Comparison of ENCODE assay signal across 8 mouse cellular contexts in genomic region chr8:83662421-83662826, GRCm38 (mm10). TPM values are rescaled to one million over a fixed set of nuclear protein-coding genes. Genes with fewer than 3 reads are reported as not detected.
DNase-seq lines count a peak whose midpoint lies in the region; ATAC-seq and TF ChIP-seq lines count a peak whose summit lies in the region.

No protein-coding gene starts in this region.

- peak; percentile 86 for DNase-seq in 3T3-L1 (ENCODE audit: low read depth, low spot score)
- DNase-seq in adrenal gland, postnatal 36 days, result peak; percentile 86 to 90
- DNase-seq in heart, adult 8-10 months (ENCODE audit: low spot score), result peak; percentile 92
- peak; percentile 95 for DNase-seq in kidney, adult 9 months
- DNase-seq in limb, embryonic 14.5 days (ENCODE audit: low spot score), result peak; percentile 90
- DNase-seq in midbrain, postnatal 0 days (ENCODE audit: low spot score), result peak; percentile 88
- peak; percentile 81 to 88 for DNase-seq in spleen, postnatal 36 days (ENCODE audit: low spot score in 2 of 2)

- peak overlapping the region; percentile 74 for H3K27ac ChIP-seq in embryonic facial prominence, embryonic 13.5 days
- H3K27ac ChIP-seq in limb, embryonic 14.5 days (replicated peaks; ENCODE audit: low read depth, low read length), result no peak overlapping the region
- H3K27ac ChIP-seq in midbrain, postnatal 0 days (ENCODE audit: low read depth, low read length), result no peak overlapping the region

- H3K4me2 ChIP-seq in embryonic facial prominence, embryonic 13.5 days, result peak overlapping the region; percentile 24
- no peak overlapping the region for H3K4me2 ChIP-seq in limb, embryonic 14.5 days (replicated peaks; ENCODE audit: low read depth, low read length, severe bottlenecking)
- H3K4me2 ChIP-seq in midbrain, postnatal 0 days (ENCODE audit: low read depth, low read length, poor library complexity, severe bottlenecking), result no peak overlapping the region

- peaks cover 76% of the 10 kb centered on the region for H3K4me1 ChIP-seq in embryonic facial prominence, embryonic 13.5 days
- peaks cover 44% of the 10 kb centered on the region for H3K4me1 ChIP-seq in limb, embryonic 14.5 days (ENCODE audit: control insufficient read depth, insufficient read depth, low read length)
- H3K4me1 ChIP-seq in midbrain, postnatal 0 days (ENCODE audit: insufficient read depth, low read length), result peaks cover 4% of the 10 kb centered on the region; the same call in 1 of the 2 replicates

- no peak for TF ChIP-seq POLR2A in limb, embryonic 14.5 days (IDR thresholded peaks at IDR 0.05; ENCODE audit: borderline replicate concordance, extremely low read depth, insufficient read depth, insufficient read length)

- H3K9ac ChIP-seq in embryonic facial prominence, embryonic 13.5 days, result 0 out of 2 replicates have a peak overlapping the region, but pooled peaks have one; percentile 27
- no peak overlapping the region for H3K9ac ChIP-seq in limb, embryonic 14.5 days (ENCODE audit: low read depth, low read length, severe bottlenecking)
- H3K9ac ChIP-seq in midbrain, postnatal 0 days (replicated peaks; ENCODE audit: low read length, poor library complexity, severe bottlenecking), result no peak overlapping the region

- peak; percentile 48; the same call in 1 of the 2 replicates for ATAC-seq in embryonic facial prominence, embryonic 13.5 days (ENCODE audit: insufficient number of reproducible peaks, insufficient read depth, low FRiP score, low TSS enrichment, low read depth)
- peak; percentile 36 for ATAC-seq in limb, embryonic 14.5 days (ENCODE audit: low FRiP score, low read depth)
- no peak for ATAC-seq in midbrain, postnatal 0 days (ENCODE audit: low FRiP score)

- no peaks in the 10 kb centered on the region for H3K9me3 ChIP-seq in embryonic facial prominence, embryonic 13.5 days
- H3K9me3 ChIP-seq in limb, embryonic 14.5 days (ENCODE audit: control insufficient read depth, low read length), result no peaks in the 10 kb centered on the region
- H3K9me3 ChIP-seq in midbrain, postnatal 0 days (ENCODE audit: low read length), result no peaks in the 10 kb centered on the region

- peaks cover 27% of the 10 kb centered on the region for H3K36me3 ChIP-seq in embryonic facial prominence, embryonic 13.5 days
- peaks cover 11% of the 10 kb centered on the region for H3K36me3 ChIP-seq in limb, embryonic 14.5 days (ENCODE audit: control insufficient read depth, insufficient read depth, low read length)
- H3K36me3 ChIP-seq in midbrain, postnatal 0 days (ENCODE audit: insufficient read depth, low read length), result peaks cover 5% of the 10 kb centered on the region; the same call in 1 of the 2 replicates

- WGBS in embryonic facial prominence, embryonic 13.5 days, result 5% methylated on average over 4 of the region's 4 CpGs
- 13% methylated on average over 4 of the region's 4 CpGs for WGBS in limb, embryonic 14.5 days
- WGBS in midbrain, postnatal 0 days, result 8% methylated on average over 4 of the region's 4 CpGs

- no peak overlapping the region for H3K4me3 ChIP-seq in embryonic facial prominence, embryonic 13.5 days
- H3K4me3 ChIP-seq in limb, embryonic 14.5 days (replicated peaks; ENCODE audit: low read length), result no peak overlapping the region
- H3K4me3 ChIP-seq in midbrain, postnatal 0 days (ENCODE audit: low read depth, low read length), result no peak overlapping the region

- H3K27me3 ChIP-seq in embryonic facial prominence, embryonic 13.5 days, result no peaks in the 10 kb centered on the region
- H3K27me3 ChIP-seq in limb, embryonic 14.5 days (ENCODE audit: control insufficient read depth, insufficient read depth, low read length), result no peaks in the 10 kb centered on the region
- H3K27me3 ChIP-seq in midbrain, postnatal 0 days (ENCODE audit: insufficient read depth, low read length), result no peaks in the 10 kb centered on the region

- peak; percentile 92 for TF ChIP-seq CTCF in midbrain, postnatal 0 days (IDR thresholded peaks at IDR 0.05)

RNA-seq across cellular contexts. Expression of gene Ptger1, which starts 4.1 kb away (rescaled TPM):
- 1 to 10 TPM in 1 of 2 experiments, under 1 TPM in 1; 0.63 to 2.2 TPM for total RNA-seq in adrenal gland, postnatal 36 days (2021)
- 1.5 and 2.1 TPM in 2 replicates for polyA plus RNA-seq in embryonic facial prominence, embryonic 13.5 days (2015; fragmentation: Nextera tagmentation; extraction: Ambion mirVana)
- total RNA-seq in heart, adult 8-10 months (2022), result under 1 TPM; 0.17 to 0.57 (median 0.26) TPM
- 2.7 and 2.8 TPM in 2 replicates for polyA plus RNA-seq in limb, embryonic 14.5 days (2012; rRNA removed)
- polyA plus RNA-seq in limb, embryonic 14.5 days (2014; fragmentation: Nextera tagmentation; extraction: Ambion mirVana), result 0.40 and 0.83 TPM in 2 replicates
- 0.55 and 0.85 TPM in 2 replicates for total RNA-seq in midbrain, postnatal 0 days (2014; rRNA removed)
- polyA plus RNA-seq in midbrain, postnatal 0 days (2015; fragmentation: Nextera tagmentation; extraction: Ambion mirVana), result 0.27 and 0.36 TPM in 2 replicates

RNA-seq across cellular contexts. Expression of gene Gipc1, which starts 9.9 kb away (rescaled TPM):
- total RNA-seq in adrenal gland, postnatal 36 days (2021), result 10 to 100 TPM; 37.8 to 44.0 TPM
- 186 and 190 TPM in 2 replicates for polyA plus RNA-seq in embryonic facial prominence, embryonic 13.5 days (2015; fragmentation: Nextera tagmentation; extraction: Ambion mirVana)
- 10 to 100 TPM; 21.4 to 25.1 (median 23.3) TPM for total RNA-seq in heart, adult 8-10 months (2022)
- 100 and 102 TPM in 2 replicates for polyA plus RNA-seq in limb, embryonic 14.5 days (2012; rRNA removed)
- polyA plus RNA-seq in limb, embryonic 14.5 days (2014; fragmentation: Nextera tagmentation; extraction: Ambion mirVana), result 134 and 138 TPM in 2 replicates
- 72.3 and 74.2 TPM in 2 replicates for total RNA-seq in midbrain, postnatal 0 days (2014; rRNA removed)
- 108 and 111 TPM in 2 replicates for polyA plus RNA-seq in midbrain, postnatal 0 days (2015; fragmentation: Nextera tagmentation; extraction: Ambion mirVana)

RNA-seq across cellular contexts. Expression of gene Pkn1, which starts 36.6 kb away (rescaled TPM):
- 100 to 1,000 TPM in 1 of 2 experiments, 10 to 100 TPM in 1; 98.0 to 123 TPM for total RNA-seq in adrenal gland, postnatal 36 days (2021)
- 23.5 and 24.0 TPM in 2 replicates for polyA plus RNA-seq in embryonic facial prominence, embryonic 13.5 days (2015; fragmentation: Nextera tagmentation; extraction: Ambion mirVana)
- 10 to 100 TPM; 44.0 to 47.6 (median 46.6) TPM for total RNA-seq in heart, adult 8-10 months (2022)
- polyA plus RNA-seq in limb, embryonic 14.5 days (2012; rRNA removed), result 46.9 and 47.4 TPM in 2 replicates
- 24.3 and 29.3 TPM in 2 replicates for polyA plus RNA-seq in limb, embryonic 14.5 days (2014; fragmentation: Nextera tagmentation; extraction: Ambion mirVana)
- total RNA-seq in midbrain, postnatal 0 days (2014; rRNA removed), result 63.9 and 71.2 TPM in 2 replicates
- 21.3 and 21.7 TPM in 2 replicates for polyA plus RNA-seq in midbrain, postnatal 0 days (2015; fragmentation: Nextera tagmentation; extraction: Ambion mirVana)

RNA-seq across cellular contexts. Expression of gene Ddx39, which starts 52.6 kb away (rescaled TPM):
- 10 to 100 TPM; 21.6 to 24.8 TPM for total RNA-seq in adrenal gland, postnatal 36 days (2021)
- polyA plus RNA-seq in embryonic facial prominence, embryonic 13.5 days (2015; fragmentation: Nextera tagmentation; extraction: Ambion mirVana), result 131 and 148 TPM in 2 replicates
- total RNA-seq in heart, adult 8-10 months (2022), result 10 to 100 TPM; 14.2 to 17.0 (median 15.4) TPM
- polyA plus RNA-seq in limb, embryonic 14.5 days (2012; rRNA removed), result 81.1 and 81.3 TPM in 2 replicates
- 110 and 111 TPM in 2 replicates for polyA plus RNA-seq in limb, embryonic 14.5 days (2014; fragmentation: Nextera tagmentation; extraction: Ambion mirVana)
- total RNA-seq in midbrain, postnatal 0 days (2014; rRNA removed), result 38.1 and 47.3 TPM in 2 replicates
- polyA plus RNA-seq in midbrain, postnatal 0 days (2015; fragmentation: Nextera tagmentation; extraction: Ambion mirVana), result 68.2 and 76.6 TPM in 2 replicates

RNA-seq across cellular contexts. Expression of gene Dnajb1, which starts 54.4 kb away (rescaled TPM):
- total RNA-seq in adrenal gland, postnatal 36 days (2021), result 10 to 100 TPM; 38.5 to 57.2 TPM
- 63.2 and 68.8 TPM in 2 replicates for polyA plus RNA-seq in embryonic facial prominence, embryonic 13.5 days (2015; fragmentation: Nextera tagmentation; extraction: Ambion mirVana)
- total RNA-seq in heart, adult 8-10 months (2022), result 10 to 100 TPM; 11.0 to 14.2 (median 12.6) TPM
- polyA plus RNA-seq in limb, embryonic 14.5 days (2012; rRNA removed), result 42.6 and 43.7 TPM in 2 replicates
- 51.3 and 58.9 TPM in 2 replicates for polyA plus RNA-seq in limb, embryonic 14.5 days (2014; fragmentation: Nextera tagmentation; extraction: Ambion mirVana)
- 41.0 and 43.3 TPM in 2 replicates for total RNA-seq in midbrain, postnatal 0 days (2014; rRNA removed)
- 60.3 and 72.4 TPM in 2 replicates for polyA plus RNA-seq in midbrain, postnatal 0 days (2015; fragmentation: Nextera tagmentation; extraction: Ambion mirVana)
